Mouse (Mus musculus) intestine, embryonic 14.5 days (tissue): ENCODE results near the gene Pcbd2. TPM values are rescaled to one million over a fixed set of nuclear protein-coding genes. Genes with fewer than 3 reads are reported as not detected.

Experiments used
- ATAC-seq: fragments of 200-750 bp; cut with Nextera tagmentation; replicated peaks from 2 replicates; pipeline ENCODE4 v1.8.0; 2017; ENCODE audit warnings: low read depth, moderate number of reproducible peaks, moderate TSS enrichment, moderate library complexity; ENCODE audit not compliant: low FRiP score, low TSS enrichment
- DNase-seq: peaks from one replicate; pipeline ENCODE4 v3.0.0-alpha.2; 2018; ENCODE audit warnings: low spot score
- H3K27ac ChIP-seq: fragments of 300-500 bp; sonication (generic); 2 replicates; pipeline ENCODE4 v1.5.1; 2014; ENCODE audit warnings: low read depth, mild to moderate bottlenecking, control low read depth
- H3K27me3 ChIP-seq: fragments of 300-500 bp; sonication (generic); replicated peaks from 2 replicates; pipeline ENCODE4 v1.6.1; 2014; ENCODE audit warnings: low read length, control low read depth; ENCODE audit not compliant: control insufficient read depth, insufficient read depth
- H3K36me3 ChIP-seq: fragments of 300-500 bp; sonication (generic); 2 replicates; pipeline ENCODE4 v1.6.1; 2014; ENCODE audit warnings: low read length, control low read depth; ENCODE audit not compliant: control insufficient read depth, insufficient read depth
- H3K4me1 ChIP-seq: fragments of 300-500 bp; sonication (generic); replicated peaks from 2 replicates; pipeline ENCODE4 v1.6.1; 2014; ENCODE audit warnings: low read length, control low read depth, mixed read lengths; ENCODE audit not compliant: control insufficient read depth, insufficient read depth
- H3K4me2 ChIP-seq: fragments of 300-500 bp; sonication (generic); 2 replicates; pipeline ENCODE4 v1.6.1; 2014; ENCODE audit warnings: low read length
- H3K4me3 ChIP-seq: fragments of 300-500 bp; sonication (generic); 2 replicates; pipeline ENCODE4 v1.5.1; 2014; ENCODE audit warnings: low read depth, low read length, control low read depth, mixed read lengths
- H3K9ac ChIP-seq: fragments of 300-500 bp; sonication (generic); 2 replicates; pipeline ENCODE4 v1.6.1; 2014; ENCODE audit warnings: mild to moderate bottlenecking, low read length
- H3K9me3 ChIP-seq: fragments of 300-500 bp; sonication (generic); 2 replicates; pipeline ENCODE4 v1.6.1; 2016; ENCODE audit warnings: low read length, control low read depth; ENCODE audit not compliant: control insufficient read depth
- WGBS: fragments of 180-500 bp; shearing (Covaris S2); extraction: QIAGEN DNeasy Blood & Tissue Kit; methylation state at CpG from one replicate; pipeline ENCODE4 v1.1.7; 2014; 5-methylcytosine and 5-hydroxymethylcytosine counted together
- polyA plus RNA-seq: library from polyadenylated mRNA; unstranded; fragments of >200 nt; fragmentation: Nextera tagmentation; extraction: Ambion mirVana; gene quantifications from 2 replicates; pipeline ENCODE4 v1.2.1, GENCODE M21; 2014

The Pcbd2 gene
- 60.1 and 64.2 TPM in 2 replicates for polyA plus RNA-seq

DNA sequence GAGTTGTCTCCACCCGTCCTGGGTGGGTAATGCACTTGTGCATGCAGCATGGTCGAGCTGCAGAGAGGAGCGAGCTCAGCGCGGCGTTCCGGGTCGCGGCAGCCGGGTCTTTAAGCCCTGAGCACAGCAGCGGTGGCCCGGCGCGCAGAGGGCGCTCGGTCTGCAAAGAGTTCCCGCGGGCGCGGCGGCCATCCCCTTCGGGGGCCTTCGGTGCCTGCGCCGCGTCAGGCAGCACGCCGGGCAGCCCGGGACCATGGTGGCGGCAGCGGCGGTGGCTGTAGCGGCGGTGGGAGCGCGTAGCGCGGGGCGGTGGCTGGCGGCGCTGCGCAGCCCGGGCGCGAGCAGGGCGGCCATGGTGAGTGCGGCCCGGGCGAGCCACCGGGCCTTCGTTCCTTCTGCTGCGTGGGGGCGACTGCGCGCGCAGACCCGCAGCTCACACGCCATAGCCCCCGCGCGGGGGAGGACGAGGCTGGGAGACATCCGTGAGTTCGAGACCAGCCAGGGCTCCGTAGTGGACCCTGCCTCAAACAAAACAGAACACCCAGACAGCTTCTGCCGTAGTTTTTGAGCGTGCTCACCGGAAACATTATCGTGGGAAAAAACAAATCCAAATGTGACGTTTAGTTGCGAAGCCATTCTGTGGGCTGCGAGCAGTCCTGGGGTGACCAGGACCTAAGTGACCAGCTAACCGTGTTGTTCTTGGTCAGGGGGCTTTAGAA lies at the start of gene Pcbd2:
Gene Pcbd2, plus strand, starts transcription at position 249 of the 719 bp plus-strand sequence.
- Histone ChIP-seq H3K9me3 (no peaks in the 10 kb centered on the region), H3K4me2 (peak within 1 kb of the TSS; percentile 69), H3K36me3 (peaks cover 37% of the 10 kb centered on the region), H3K27me3 (no peaks in the 10 kb centered on the region), H3K9ac (peak within 1 kb of the TSS; percentile 70), H3K4me3 (peak within 1 kb of the TSS; percentile 68), H3K4me1 (no peaks in the 10 kb centered on the region), H3K27ac (peak within 1 kb of the TSS; percentile 97)
- ATAC-seq (peak; percentile 91), DNase-seq (peak; percentile 92)
- WGBS, result under 1% methylated on average over 73 of the region's 73 CpGs

DNA sequence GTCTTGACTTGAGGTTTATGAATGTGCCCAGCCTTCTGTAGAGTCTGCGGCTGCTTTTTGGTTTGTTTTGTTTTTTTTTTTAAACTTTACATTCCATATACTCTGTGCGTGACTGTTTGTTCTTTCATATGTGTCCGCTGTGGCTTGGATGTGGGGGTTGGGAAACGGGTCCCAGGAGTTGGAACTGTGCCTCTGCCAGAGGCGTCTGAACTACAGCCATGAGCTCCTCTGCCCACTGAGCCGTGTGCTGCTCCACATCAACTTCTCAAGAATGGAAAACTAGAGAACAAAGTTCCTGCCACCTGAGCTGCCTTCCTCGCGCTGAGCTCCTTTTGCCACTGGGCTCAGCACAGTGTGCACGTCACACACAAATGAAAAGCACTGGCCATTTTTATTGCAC lies 45.0 kb upstream of the Pcbd2 start:
- no peak for ATAC-seq
- Histone ChIP-seq H3K9ac (no peak overlapping the region), H3K27ac (no peak overlapping the region), H3K9me3 (no peaks in the 10 kb centered on the region), H3K4me1 (no peaks in the 10 kb centered on the region), H3K36me3 (peaks cover 48% of the 10 kb centered on the region), H3K4me3 (no peak overlapping the region), H3K4me2 (no peak overlapping the region), H3K27me3 (no peaks in the 10 kb centered on the region)
- 90% methylated on average over 9 of the region's 9 CpGs for WGBS
- no peak for DNase-seq

DNA sequence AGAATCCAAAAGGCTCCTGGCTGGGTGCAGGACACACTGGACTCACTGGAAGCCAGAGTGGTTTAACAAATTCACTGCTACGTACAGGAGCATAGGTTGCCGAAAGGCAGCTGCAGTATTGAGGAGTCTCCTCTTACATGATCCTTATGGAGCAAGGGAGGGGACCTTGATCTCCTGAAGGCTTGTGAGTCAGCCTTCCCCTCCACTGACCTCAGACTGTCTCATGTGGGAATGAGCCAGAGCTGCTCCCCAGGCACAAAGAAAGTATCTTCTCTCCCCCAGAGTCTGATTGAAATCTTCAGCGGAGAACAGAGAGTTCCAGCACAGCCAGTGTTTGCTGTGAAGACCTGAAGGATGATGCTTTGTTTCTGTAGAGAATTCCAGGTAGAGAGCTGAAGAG lies 43.6 kb upstream of the Pcbd2 start:
- Histone ChIP-seq H3K27ac (no peak overlapping the region), H3K4me2 (no peak overlapping the region), H3K9ac (no peak overlapping the region), H3K4me3 (no peak overlapping the region), H3K9me3 (no peaks in the 10 kb centered on the region), H3K27me3 (no peaks in the 10 kb centered on the region), H3K36me3 (peaks cover 34% of the 10 kb centered on the region), H3K4me1 (peaks cover 3% of the 10 kb centered on the region; the same call in 1 of the 2 replicates)
- 77% methylated on average over 3 of the region's 3 CpGs for WGBS
- ATAC-seq (no peak), DNase-seq (no peak)

DNA sequence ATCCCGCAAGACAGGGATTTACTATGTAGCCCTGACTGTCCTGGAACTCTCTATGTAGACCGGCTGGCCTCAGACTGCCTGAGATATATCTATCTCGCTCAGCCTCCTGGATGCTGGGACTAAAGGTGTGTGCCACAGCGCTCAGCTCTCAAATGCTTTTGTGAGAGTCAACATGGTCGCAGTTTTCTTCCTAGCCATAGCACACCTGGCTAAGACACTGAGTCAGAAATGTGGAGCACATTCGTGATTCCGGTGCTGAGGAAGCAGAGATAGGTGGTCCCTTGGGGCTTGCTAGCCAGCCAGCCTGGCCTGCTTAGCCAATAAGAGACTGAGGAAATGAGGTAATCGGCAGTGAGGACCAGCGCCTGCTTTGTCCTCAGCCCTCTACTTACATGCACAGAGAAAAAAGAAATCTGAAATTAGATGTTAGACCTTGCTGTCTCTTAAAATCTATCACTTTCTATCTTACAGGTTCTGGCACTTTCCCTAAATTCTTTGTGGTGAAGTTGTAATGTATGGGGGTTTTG lies 41.0 kb upstream of the Pcbd2 start:
- Histone ChIP-seq H3K27ac (no peak overlapping the region), H3K4me2 (no peak overlapping the region), H3K9ac (no peak overlapping the region), H3K27me3 (no peaks in the 10 kb centered on the region), H3K9me3 (no peaks in the 10 kb centered on the region), H3K4me3 (no peak overlapping the region), H3K4me1 (peaks cover 3% of the 10 kb centered on the region; the same call in 1 of the 2 replicates), H3K36me3 (peaks cover 8% of the 10 kb centered on the region; the same call in 1 of the 2 replicates)
- no peak for ATAC-seq
- 69% methylated on average over 9 of the region's 9 CpGs for WGBS
- DNase-seq, result no peak

DNA sequence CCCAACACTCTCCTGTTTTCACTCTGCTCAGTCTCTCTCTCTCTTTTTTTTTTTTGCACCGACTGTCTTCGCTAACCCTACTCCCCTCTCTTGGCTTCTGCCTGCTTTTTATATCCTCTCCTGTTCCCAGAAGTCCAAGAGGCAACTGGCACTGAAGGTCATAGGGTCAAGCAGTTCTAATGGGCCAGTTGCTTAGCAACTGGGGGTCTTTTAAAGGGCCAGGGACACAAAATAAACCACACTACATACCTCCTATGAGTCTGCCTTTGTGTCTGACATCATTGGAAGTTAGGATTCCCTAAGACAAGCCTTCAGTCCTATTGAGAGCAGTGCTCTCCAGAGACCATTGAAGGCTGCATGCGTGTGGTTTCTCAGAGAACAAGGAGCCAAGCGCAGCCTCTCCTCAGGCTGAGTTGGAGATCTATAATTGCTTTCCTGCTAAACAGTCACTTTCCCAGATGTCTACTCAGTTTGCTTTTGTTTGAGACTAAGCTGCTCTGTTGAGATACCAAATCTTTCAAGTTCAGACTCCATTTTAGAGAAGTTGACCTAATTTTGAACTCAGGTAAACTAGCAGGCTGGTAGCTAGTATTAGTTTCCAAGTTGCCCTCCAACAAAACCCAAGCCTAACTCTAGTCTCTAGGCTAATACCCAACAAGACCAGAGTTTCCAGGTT lies 39.1 kb upstream of the Pcbd2 start:
- Histone ChIP-seq H3K9ac (no peak overlapping the region), H3K27ac (no peak overlapping the region), H3K27me3 (no peaks in the 10 kb centered on the region), H3K4me3 (no peak overlapping the region), H3K4me1 (peaks cover 3% of the 10 kb centered on the region; the same call in 1 of the 2 replicates), H3K36me3 (no peaks in the 10 kb centered on the region), H3K4me2 (no peak overlapping the region), H3K9me3 (no peaks in the 10 kb centered on the region)
- ATAC-seq (no peak), DNase-seq (no peak)
- 26% methylated on average over 4 of the region's 4 CpGs for WGBS

DNA sequence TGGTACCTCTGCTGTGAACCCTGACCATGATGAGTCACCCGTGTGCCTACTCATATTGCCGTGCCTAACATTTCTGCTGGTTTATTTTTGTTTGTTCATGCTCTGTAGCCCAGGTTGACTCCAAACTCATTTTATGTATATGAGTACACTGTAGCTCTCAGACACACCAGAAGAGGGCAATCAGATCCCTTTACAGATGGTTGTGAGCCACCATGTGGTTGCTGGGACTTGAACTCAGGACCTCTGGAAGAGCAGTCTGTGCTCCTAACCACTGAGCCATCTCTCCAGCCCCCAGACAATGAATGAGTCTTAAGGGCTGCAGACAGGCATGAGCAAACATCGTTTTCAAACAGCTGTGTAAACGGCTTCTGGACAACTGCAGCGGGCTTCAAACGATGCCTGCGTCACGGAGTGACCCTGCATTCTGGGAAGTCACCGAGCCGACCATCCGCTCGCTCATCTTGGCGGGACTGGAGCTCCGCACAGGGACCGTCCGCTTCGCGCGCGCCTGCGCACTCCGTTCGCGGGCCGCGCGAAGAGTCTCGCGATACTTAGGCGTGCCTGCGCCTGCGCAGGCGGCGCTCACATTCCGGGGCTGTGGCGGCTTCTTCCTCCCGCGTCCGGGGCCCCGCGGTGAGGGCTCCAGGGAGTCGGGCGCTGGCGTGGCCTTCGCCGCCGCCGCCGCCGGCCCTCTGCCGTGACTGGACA lies 34.5 kb upstream of the Pcbd2 start, which contains the start of gene B230219D22Rik:
Gene B230219D22Rik, plus strand, starts transcription at position 590 of the 708 bp plus-strand sequence.
- Histone ChIP-seq H3K4me1 (peaks cover 17% of the 10 kb centered on the region), H3K36me3 (peaks cover 3% of the 10 kb centered on the region; the same call in 1 of the 2 replicates), H3K27me3 (no peaks in the 10 kb centered on the region), H3K4me3 (peak within 1 kb of the TSS; percentile 95), H3K9me3 (no peaks in the 10 kb centered on the region), H3K9ac (peak within 1 kb of the TSS; percentile 100), H3K27ac (peak within 1 kb of the TSS; percentile 99), H3K4me2 (peak within 1 kb of the TSS; percentile 92)
- DNase-seq (peak; percentile 92), ATAC-seq (peak; percentile 98)
- WGBS, result 2% methylated on average over 51 of the region's 51 CpGs

DNA sequence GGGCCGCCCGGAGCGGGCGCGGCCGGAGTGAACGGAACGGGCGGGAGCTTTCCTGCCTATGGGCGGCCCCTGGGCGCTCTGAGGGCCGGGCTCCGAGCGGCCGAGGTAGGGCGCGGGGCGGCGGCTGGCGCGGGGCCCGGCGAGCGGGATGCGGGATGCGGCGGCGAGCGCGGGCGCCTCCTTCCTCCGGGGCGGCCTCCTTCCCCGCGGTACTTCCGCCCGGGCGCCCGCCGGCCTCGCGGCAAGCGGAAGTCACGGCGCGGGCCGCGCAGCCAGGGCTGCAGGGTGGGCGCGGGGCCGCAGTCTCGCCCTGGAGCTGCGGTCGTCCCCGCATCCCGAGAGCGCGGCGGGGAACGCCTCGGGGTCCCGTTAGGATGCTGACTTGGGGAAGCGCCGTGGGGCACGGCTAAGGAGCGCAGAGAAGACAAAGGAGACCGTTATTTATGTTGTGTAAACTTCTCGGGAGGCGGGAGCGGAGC lies 33.9 kb upstream of the Pcbd2 start:
- ATAC-seq, result no peak; the same call in none of the 2 replicates
- peak overlapping the region; percentile 100 for H3K9ac ChIP-seq
- H3K4me1 ChIP-seq, result peaks cover 14% of the 10 kb centered on the region
- peak overlapping the region; percentile 95 for H3K4me3 ChIP-seq
- DNase-seq, result peak; percentile 75
- peak overlapping the region; percentile 92 for H3K4me2 ChIP-seq
- H3K27ac ChIP-seq, result peak overlapping the region; percentile 99
- no peaks in the 10 kb centered on the region for H3K27me3 ChIP-seq
- peaks cover 4% of the 10 kb centered on the region for H3K36me3 ChIP-seq
- WGBS, result under 1% methylated on average over 54 of the region's 70 CpGs
- no peaks in the 10 kb centered on the region for H3K9me3 ChIP-seq

DNA sequence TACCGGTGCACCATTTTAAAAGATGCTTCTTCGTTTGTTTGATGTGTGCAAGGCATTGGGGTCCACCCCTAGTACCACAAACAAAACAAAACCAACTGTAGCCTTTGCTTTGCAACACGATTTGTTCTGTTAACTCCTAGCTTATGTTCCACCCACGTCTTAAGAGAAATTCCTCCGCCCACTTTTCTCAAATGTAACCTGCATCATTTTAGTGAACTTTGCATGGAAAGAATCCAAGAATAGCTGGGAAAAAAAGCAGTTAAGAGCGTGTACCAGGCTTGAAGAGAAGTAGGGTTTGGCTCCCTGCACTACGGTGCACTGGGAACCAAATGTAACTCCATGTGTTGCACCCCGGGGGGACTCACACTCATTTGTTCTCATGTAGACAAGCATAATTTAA lies 33.1 kb upstream of the Pcbd2 start:
- peaks cover 14% of the 10 kb centered on the region for H3K4me1 ChIP-seq
- H3K4me2 ChIP-seq, result peak overlapping the region; percentile 92
- no peaks in the 10 kb centered on the region for H3K27me3 ChIP-seq
- no peaks in the 10 kb centered on the region for H3K9me3 ChIP-seq
- DNase-seq (no peak), ATAC-seq (no peak)
- peak overlapping the region; percentile 99 for H3K27ac ChIP-seq
- 11% methylated on average over 8 of the region's 8 CpGs for WGBS
- peak overlapping the region; percentile 95 for H3K4me3 ChIP-seq
- peak overlapping the region; percentile 100 for H3K9ac ChIP-seq
- H3K36me3 ChIP-seq, result peaks cover 12% of the 10 kb centered on the region
